Mouse (Mus musculus) liver, adult (tissue): Measurements from ENCODE around the gene Vegfa.

Experiments
- GATA4 ChIP-seq: IDR thresholded peaks from 2 replicates; pipeline ENCODE4 v1.6.1; 2014; ENCODE audit warnings: mild to moderate bottlenecking, low read length; ENCODE audit not compliant: insufficient replicate concordance

Gene Vegfa

GRCm38 (mm10) chr17:46032257-46032991 is at the start of gene Vegfa:
Gene Vegfa, minus strand, starts transcription at chr17:46032369.
- TF ChIP-seq GATA4: no peak

- TF ChIP-seq GATA4: no peak
Observed at GRCm38 (mm10) chr17:46081657-46082056, 49.5 kb upstream of the Vegfa start.

- TF ChIP-seq GATA4: no peak
Observed at GRCm38 (mm10) chr17:46081042-46081441, 48.9 kb upstream of the Vegfa start.

- no peak for TF ChIP-seq GATA4
Observed at GRCm38 (mm10) chr17:46080388-46080787, 48.2 kb upstream of the Vegfa start.

GRCm38 (mm10) chr17:46079037-46079436 is 46.9 kb upstream of the Vegfa start:
- no peak for TF ChIP-seq GATA4

GRCm38 (mm10) chr17:46077921-46078534 is 45.9 kb upstream of the Vegfa start:
- TF ChIP-seq GATA4: no peak

GRCm38 (mm10) chr17:46076260-46076551 is 44.0 kb upstream of the Vegfa start:
- no peak for TF ChIP-seq GATA4

GRCm38 (mm10) chr17:46075551-46076259 is 43.5 kb upstream of the Vegfa start:
- no peak for TF ChIP-seq GATA4

GRCm38 (mm10) chr17:46075116-46075485 is 42.9 kb upstream of the Vegfa start:
- no peak for TF ChIP-seq GATA4

GRCm38 (mm10) chr17:46074398-46075115 is 42.4 kb upstream of the Vegfa start:
- no peak for TF ChIP-seq GATA4

- TF ChIP-seq GATA4: no peak
Observed at GRCm38 (mm10) chr17:46073730-46074301, 41.6 kb upstream of the Vegfa start.

GRCm38 (mm10) chr17:46071531-46071930 is 39.4 kb upstream of the Vegfa start:
- no peak for TF ChIP-seq GATA4

- TF ChIP-seq GATA4: no peak
Observed at GRCm38 (mm10) chr17:46070046-46070445, 37.9 kb upstream of the Vegfa start.

- TF ChIP-seq GATA4: no peak
Observed at GRCm38 (mm10) chr17:46063974-46064312, 31.8 kb upstream of the Vegfa start.

- TF ChIP-seq GATA4: no peak
Observed at GRCm38 (mm10) chr17:46063283-46063973, 31.3 kb upstream of the Vegfa start.
